Mouse (Mus musculus) E14TG2a.4 (cell line): ENCODE data around the gene Pcca.

Experiments used
- CTCF ChIP-seq: conservative IDR thresholded peaks from 2 replicates; pipeline ENCODE4 v1.5.1; 2014; ENCODE audit warnings: low read length
- NANOG ChIP-seq: IDR thresholded peaks from 2 replicates; pipeline ENCODE4 v1.6.1; 2014; ENCODE audit warnings: borderline replicate concordance, low read length, mixed read lengths
- POU5F1 ChIP-seq: IDR thresholded peaks from 2 replicates; pipeline ENCODE4 v1.6.1; 2014; ENCODE audit warnings: low read length, borderline replicate concordance

DNA sequence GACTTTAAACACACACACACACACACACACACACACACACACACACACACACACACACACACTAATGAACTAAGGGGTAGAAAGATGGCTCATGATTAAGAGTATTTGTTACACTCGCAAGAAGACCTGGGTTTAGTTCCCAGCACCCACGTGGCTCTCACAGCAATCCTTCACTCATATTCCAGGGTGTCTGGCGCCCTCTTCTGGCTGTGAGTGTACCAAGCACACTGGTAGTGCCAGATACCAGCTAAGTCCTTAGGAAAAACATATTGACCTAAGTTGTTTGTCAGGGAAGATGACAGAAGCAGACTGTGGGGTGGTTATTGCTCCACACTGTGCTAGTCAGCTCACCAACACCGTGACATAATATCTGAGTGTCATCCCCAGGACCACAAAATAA lies 43.7 kb downstream of the Pcca start:
- TF ChIP-seq CTCF: peak; percentile 49
- TF ChIP-seq POU5F1: no peak
- no peak for TF ChIP-seq NANOG
